Mouse (Mus musculus) embryo, embryonic 10 days (tissue): ENCODE measurements at regions not wholly inside any gene's neighbourhood (a gene's known extent, or its start where the extent isn't known, plus 50 kb on each side); places are given as distances from the start of the nearest gene placed in this dataset.

Source experiments
- DNase-seq: peaks from one replicate; pipeline ENCODE4 v3.0.0-alpha.2; 2015; ENCODE audit warnings: low spot score

DNA sequence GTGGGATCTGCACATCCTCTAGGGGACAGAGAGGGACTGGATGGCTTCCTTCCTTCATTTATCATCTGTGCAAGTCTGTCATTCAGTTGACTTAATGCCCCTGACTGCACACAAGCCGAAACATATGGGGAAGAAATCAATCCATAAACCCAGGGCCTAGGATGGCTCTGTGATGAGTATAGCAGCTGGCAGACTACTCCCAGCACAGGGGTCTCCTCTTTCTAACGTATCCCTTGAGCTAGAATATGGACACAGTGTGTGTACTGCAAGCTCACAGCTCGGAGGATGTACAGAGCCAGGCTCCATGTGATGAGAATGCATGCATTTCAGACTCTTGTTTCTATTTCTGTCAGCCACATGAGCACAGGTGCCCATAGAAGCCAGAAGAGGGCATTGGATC, 180.3 kb downstream of the Parn start:
- peak; percentile 29 for DNase-seq

DNA sequence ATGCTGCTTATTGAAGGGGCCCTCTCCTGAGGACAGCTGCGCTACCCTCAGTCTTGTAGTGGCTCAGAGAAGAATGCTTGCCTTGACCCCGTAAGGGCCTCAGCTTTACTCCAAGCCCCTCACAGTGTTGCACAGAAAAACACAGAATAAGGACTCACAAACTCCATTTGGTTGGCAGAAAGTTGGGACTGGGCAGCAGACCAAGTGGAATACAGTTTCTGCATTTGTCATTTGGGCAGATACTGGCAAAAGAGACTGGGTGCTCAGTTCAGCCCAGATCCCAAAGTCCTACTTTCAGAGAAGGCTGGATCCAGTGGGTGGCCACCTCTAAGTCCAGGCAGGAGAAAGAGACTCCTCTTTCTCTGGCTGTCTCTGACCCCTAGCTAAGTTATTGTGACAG, 181.4 kb downstream of the Parn start:
- no peak for DNase-seq

DNA sequence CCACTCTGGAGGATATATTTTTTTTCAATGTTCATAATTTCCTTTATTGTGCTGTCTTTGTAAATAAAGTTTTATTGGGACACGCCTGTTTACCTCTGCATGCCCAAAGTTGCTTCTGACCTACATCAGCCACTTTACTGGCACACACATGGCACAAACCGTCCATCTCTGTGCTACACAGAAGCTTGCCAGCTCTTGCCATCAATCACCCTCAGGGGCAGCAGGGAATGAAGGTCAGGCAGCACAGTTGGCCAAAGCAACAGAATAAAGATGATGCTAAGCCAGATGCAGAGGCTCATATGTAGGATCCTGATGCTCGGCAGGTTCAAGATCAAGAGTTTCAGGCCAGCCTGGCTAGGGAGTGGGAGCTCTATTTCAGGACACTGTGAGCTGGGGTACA, 187.7 kb downstream of the Parn start:
- no peak for DNase-seq

DNA sequence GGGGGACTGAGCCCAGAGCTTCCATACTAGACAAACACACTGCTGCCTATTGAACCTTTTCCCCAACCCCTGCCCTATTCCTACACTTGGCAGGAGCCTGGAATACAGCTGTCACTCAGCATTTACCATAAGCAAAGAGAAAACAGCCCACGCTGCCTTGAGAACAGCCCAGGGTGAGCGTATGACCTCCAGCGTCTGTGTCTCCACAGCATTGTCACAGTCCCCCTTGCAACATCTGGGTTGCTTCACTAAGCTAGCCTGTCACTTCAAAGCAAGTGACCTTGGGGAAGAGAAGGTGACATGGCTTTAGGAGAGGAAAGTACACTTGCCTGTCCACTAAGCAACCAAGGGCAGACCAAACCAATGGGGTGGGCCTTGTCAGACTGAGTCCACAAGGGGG, 191.3 kb downstream of the Parn start:
- DNase-seq, result no peak

DNA sequence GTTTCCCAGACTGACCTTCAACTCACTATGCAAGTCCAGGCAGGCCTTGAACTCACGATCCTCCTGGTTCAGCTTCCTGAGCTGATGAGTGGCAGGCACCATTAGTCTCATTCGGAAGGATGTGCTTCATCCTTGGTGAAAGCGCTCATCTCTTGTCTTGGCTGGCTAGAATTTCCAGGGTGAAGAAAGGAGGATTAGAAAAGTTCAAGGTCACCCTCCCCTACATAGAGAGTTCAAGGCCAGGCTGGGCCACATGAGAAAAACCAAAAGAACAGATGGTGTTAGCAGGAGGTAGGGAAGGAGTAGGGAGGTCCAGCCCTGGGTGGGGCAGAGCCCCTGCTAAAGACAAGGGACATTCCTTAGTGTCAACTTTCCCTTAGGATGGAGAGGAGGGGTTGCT, 193.0 kb downstream of the Parn start:
- DNase-seq, result no peak

DNA sequence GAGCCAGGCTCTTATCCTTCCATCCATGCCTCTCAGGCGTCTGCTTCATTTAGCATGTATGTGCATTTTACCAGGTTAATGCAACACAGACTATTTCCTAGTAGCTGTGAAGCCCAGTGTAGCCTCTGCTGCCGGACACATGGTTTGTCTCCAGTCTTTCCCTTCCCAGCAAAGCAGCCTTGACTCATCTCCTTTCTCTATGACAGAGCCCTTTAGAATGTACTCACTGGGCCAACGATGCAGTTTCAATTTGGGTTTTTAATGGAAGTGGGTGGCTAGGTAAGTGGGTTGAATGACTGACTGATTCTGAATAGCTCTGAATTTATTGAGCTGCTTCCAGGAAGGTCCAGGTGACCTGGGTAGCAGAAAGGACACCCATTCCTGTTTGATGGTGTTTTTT, 193.7 kb downstream of the Parn start:
- DNase-seq, result no peak

DNA sequence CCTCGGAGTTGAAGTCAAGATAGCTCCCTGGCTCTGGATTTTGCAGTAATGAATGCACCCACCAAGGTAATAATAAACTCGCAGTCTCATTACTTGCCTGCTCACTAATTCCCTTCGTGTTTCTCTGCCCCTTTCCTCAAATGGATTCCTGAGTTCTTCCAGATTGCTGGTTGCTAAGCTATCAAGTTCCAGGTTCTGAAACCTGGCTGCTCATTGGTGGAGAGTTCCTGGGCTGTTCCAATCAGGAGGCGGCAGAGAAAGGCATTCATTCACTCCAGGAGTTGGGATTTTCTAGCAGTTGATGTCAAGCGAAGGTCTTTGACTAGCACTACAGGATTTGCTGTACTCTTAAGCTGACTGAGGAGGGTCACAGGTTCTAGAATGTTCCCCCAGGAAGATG, 200.8 kb downstream of the Parn start:
- peak; percentile 22 for DNase-seq
